Mouse (Mus musculus): ENCODE measurements around the gene Slc29a1. TPM values are rescaled to one million over a fixed set of nuclear protein-coding genes. Genes with fewer than 3 reads are reported as not detected.
"Not testable (repeated sequence)": the region's sequence is repeated elsewhere in the genome, so short reads cannot be mapped to it uniquely, and the experiment has no call there.

Slc29a1 gene
- 10 to 100 TPM; 82.3 to 85.3 TPM for polyA plus RNA-seq (2017; shearing (Covaris generic))

GRCm38 (mm10) chr17:45599446-45600242 lies at the start of gene Slc29a1:
Gene Slc29a1, minus strand, starts transcription at chr17:45599606.
- ATAC-seq, result no peak

DNA sequence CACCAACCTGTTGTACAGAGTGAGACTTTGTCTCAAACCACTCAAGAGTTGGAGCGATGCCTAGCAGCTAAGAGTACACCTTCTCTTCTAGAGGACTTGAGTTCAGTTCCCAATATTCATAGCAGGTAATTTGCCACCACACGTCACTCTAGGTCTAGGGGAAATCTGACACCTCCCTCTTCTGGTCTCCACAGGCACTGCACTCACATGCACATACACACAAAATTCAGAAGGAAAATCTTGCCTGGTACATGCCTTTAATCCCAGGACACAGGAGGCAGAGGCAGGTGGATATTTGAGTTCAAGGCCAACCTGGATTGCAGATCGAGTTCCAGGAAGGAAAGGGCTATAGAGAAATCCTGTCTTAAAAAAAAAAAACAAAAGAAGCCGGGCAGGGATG lies 44.8 kb upstream of the Slc29a1 start:
- ATAC-seq, result no peak

DNA sequence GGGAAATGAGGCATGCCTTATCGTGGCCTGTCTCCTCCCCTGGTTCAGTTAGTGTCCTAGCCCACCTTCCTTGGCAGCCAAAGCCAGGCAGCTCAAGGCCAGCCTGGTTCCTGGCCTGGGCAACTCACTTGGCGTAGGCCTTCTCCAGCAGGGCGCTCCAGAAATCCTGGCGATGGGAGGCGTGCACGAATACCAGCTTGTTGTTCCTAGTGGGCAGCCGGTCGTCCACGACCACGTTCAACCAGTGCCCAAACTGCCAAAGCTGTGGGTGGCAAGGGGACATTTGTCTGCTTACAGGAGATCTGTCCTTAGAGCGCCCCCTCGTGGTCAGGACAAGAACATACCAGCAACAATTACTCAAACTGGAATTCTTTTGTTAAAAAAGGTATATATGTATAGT lies 43.3 kb upstream of the Slc29a1 start:
- ATAC-seq, result no peak

- ATAC-seq, result no peak
Measured at GRCm38 (mm10) chr17:45641981-45642380, 42.6 kb upstream of the Slc29a1 start.

DNA sequence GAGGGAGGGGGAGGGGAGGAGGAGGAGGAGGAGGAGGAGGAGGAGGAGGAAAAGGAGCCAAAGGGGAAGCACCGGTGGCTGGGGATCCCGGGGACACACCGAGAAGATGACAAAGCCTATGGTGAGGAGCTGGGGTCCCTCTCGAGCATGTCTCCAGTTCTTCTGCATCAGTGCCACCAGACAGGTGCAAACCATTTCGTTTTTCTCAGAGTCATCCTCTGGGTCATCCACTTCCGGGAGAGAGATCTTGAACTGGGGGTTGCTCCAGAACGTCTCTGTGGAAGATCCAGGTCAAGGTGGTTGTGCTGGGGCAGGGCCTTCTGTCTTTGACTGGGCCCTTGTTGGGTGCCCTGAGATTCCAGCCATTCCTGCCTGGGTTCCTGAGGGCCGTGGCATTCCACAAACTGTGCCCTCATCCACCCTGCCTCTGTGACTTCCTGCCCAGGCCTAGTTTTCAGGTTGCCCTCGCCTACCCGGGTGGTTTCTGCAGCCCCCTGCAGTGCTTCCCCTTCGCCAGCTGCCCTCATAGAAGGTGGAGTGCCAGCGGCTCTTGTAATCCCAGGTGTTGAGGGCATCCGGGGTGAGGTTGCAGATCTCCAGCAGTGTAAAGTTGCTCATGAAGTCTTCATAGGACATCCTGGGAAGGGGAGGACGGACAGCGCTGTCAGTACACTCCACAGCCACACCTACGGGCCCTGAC lies 39.3 kb upstream of the Slc29a1 start:
- ATAC-seq, result no peak

GRCm38 (mm10) chr17:45634033-45634432 lies 34.6 kb upstream of the Slc29a1 start:
- ATAC-seq, result no peak

DNA sequence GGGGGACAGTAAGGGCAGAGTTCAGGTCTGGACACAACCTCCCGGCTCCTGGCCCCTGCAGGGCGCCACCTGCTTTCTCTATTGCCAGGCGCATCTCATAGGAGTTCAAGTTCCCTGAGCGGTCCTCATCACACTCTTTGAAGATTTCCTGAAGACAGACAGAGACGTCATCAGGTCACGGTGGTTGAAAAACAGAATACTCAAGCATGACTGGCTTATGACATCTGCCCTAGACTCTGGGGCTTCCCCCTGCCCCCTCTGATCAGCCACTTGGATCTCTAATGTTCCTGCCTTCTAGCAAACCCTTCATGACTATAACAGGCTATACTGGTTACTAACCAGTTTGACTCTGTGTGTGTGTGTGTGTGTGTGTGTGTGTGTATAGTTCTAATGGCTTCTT lies 32.5 kb upstream of the Slc29a1 start:
- ATAC-seq, result peak; percentile 83

DNA sequence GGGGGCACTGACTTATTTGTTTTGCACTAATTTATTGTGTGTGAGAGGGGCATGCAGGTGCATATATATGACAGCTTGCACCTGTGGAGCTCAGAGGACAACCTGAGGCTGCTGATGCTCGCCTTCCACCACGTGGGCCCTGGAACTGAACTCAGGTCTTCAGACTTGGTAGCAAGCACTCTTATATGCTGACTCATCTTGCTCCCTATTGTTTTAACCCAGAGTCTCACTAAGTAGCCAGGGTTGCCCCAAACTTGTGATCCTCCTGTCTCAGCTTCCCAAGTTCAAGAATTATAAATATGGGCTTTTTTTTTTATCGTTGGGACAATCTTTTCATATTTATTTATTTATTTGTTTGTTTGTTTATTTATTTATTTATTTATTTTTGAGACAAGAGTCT lies 31.6 kb upstream of the Slc29a1 start:
- ATAC-seq, result no peak

GRCm38 (mm10) chr17:45629861-45630694 lies 30.7 kb upstream of the Slc29a1 start:
- ATAC-seq, result no peak

GRCm38 (mm10) chr17:45628885-45629855 lies 29.8 kb upstream of the Slc29a1 start:
- no peak for ATAC-seq

DNA sequence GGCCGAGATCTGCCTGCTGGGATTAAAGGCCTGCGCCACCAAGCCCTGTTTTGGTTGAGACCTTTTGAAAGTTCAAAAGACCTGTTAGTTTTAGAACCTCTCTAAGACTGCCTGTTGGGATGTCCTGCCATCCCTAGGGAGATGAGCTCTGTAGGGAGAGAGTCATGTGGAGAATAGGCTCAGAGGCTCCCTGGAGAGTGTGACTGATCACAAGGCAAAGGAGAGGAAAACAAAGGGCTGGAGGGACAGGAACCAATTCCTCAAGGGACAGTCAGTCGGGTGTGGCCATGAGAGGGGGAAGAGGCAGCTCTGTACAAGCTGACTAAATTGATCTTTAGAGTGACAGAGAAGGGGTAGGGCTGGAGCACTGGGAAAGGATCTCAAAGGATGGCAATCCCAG lies 28.8 kb upstream of the Slc29a1 start:
- ATAC-seq, result no peak

DNA sequence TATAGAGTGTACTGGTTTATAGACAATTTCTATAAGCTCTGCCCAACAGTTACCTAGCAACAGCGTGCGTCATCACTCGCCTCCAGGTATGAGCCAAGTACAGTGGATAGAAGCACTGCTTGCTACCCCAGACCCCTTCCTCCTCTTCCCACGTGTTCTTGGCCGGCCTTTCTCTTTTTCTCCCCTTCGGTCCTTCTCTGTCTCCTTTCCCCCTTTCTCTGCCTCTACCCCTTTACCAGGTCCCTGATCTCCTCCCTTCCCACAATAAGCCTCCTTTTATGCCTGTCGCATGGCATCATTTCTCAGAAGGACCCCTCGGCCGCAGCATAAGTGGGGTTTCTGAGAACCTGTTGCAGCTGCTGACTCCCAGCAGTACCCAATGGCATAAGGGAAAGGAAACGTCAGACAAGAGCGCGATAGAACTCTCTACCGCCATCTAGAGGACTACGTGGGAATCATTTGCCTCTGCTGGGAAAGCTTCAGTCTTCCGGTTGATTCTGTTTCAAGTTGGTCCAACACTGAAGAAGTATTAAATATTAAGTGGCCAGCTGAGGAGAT lies 27.2 kb upstream of the Slc29a1 start:
- peak; percentile 91 for ATAC-seq

- not testable (repeated sequence) for ATAC-seq
Measured at GRCm38 (mm10) chr17:45623425-45623824, 24.0 kb upstream of the Slc29a1 start.

- peak; percentile 60 for ATAC-seq
Measured at GRCm38 (mm10) chr17:45619386-45620256, 20.2 kb upstream of the Slc29a1 start.

- ATAC-seq, result peak; percentile 8
Measured at GRCm38 (mm10) chr17:45618941-45619385, 19.6 kb upstream of the Slc29a1 start.

DNA sequence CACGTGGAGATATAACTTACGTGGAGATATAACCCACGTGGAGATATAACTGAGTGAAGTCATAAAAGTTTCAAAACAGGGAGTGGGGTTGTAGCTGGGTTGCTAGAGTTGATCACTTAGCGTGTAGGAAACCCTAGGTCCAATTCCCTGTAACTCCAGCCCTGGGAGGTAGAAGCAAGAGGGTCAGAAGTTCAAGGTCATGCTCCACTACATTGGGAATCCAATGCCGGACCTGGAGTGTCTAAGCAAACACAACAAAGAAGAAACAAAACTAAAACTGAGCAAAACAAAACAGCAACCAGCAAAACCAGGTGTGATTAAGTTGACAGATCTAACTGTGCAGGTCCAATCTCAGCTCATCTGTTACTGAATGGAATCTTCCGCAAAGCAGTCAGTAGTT lies 18.2 kb upstream of the Slc29a1 start:
- ATAC-seq, result no peak

DNA sequence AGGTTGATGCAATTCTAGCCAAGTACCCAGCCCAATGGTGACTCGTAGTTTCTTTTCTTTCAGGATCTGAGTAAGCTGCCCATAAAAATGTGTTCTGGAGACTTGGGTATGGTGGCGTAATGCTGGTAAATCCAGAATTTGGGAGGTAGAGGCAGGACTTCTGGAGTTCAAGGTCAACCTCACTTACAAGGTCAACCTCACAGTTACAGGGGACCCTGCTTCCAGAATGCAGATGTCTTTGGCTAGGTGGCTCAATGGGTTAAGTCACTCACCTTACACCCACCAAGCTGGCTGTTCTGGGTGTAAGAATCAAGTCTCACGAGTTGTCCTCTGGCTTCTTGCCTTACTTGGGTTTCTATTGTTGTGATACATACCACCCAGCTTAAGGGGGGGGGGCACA lies 17.3 kb upstream of the Slc29a1 start:
- ATAC-seq, result no peak

DNA sequence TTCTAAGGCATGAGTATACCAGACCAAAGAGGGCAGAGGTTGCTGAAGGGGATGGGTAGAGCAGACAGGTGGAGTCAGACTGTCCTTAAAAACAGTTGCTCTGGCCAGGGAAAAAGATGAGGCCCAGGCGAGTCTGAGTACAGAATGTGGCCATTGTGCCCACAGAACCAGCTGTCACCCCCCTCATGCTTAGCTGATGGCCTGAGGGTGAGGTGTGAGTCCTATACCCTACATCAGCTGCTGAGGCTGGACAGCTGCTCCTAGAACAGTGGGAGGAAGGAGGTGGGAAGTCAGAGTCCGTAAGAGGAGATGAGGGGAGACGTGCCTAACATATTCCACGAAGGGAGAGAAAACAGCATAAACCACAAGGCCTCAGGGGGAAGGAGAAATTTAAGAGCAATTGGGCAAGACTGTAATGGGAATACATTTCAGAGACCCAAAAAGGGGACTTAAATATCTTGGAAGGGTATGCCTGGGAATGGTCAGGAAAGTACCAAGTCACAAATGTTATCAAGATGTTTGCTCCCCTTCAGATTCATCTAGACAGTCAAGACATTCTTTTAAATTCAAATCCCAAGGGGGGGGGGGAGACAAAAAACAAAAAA lies 16.7 kb upstream of the Slc29a1 start:
- no peak for ATAC-seq

- ATAC-seq, result no peak
Measured at GRCm38 (mm10) chr17:45612921-45613320, 13.5 kb upstream of the Slc29a1 start.

DNA sequence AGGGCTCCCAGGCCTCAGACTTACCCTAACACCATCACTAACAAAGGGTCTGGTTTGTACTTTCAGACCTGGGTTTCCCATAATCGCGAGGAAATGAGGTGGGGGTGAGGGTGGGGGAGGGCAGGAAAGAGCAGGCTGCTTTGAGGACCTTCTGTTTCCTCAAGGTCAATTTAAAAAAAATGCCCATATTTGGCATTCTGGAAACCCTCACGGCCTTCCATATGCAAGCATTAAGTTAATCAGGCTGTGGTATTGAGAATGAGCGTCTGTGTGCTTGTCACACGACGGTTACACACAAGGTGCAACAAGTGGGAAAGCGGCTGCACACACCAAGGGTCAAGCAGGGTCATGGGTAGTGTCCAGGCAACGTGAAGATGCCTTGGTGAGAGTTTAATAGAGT lies 12.6 kb upstream of the Slc29a1 start:
- ATAC-seq, result no peak
